Mouse (Mus musculus): ENCODE results near the gene Phlda3. TPM values are rescaled to one million over a fixed set of nuclear protein-coding genes. Genes with fewer than 3 reads are reported as not detected.

The Phlda3 gene
- polyA plus RNA-seq, 1 experiment, result 8.5 TPM

DNA sequence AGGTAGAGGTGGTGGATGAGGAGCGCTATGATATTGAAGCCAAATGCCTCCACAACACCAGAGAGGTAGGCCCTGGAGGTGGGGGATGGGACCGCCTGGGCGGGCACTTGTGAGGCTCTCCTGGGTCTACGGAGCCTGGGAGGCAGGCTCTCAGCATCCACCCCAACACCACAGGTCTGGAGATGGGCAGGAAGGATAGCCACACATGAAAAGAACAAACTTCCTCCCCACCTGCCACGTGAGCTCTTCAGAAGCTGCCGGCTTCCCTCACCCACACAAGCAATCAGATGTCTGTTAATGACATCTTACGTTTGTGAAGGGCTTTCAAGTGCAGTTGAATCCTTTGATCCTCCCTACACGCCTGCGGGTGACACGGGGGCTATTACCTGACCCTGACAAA is 41.6 kb downstream of the Phlda3 start:
- 0 out of 2 replicates have a peak, but pooled peaks cover 2% of the 10 kb centered on the region for H3K4me1 ChIP-seq (ENCODE audit: control insufficient read depth, insufficient read depth, low read length)
- no peak overlapping the region for H3K27ac ChIP-seq (ENCODE audit: insufficient read depth, low read depth, low read length)
- TF ChIP-seq CTCF (IDR thresholded peaks at IDR 0.05; ENCODE audit: low read depth, low read length), result no peak
- TF ChIP-seq POLR2A (IDR thresholded peaks at IDR 0.05; ENCODE audit: borderline replicate concordance, low read depth, low read length), result no peak
- no peak overlapping the region for H3K4me3 ChIP-seq (ENCODE audit: insufficient read depth, low read length)

GRCm38 (mm10) chr1:135810180-135810579 is 44.3 kb downstream of the Phlda3 start:
- TF ChIP-seq POLR2A (IDR thresholded peaks at IDR 0.05; ENCODE audit: borderline replicate concordance, low read depth, low read length), result no peak
- TF ChIP-seq CTCF (IDR thresholded peaks at IDR 0.05; ENCODE audit: low read depth, low read length), result no peak
- Histone ChIP-seq H3K27ac (ENCODE audit: insufficient read depth, low read depth, low read length) (no peak overlapping the region), H3K4me1 (ENCODE audit: control insufficient read depth, insufficient read depth, low read length) (peaks cover 5% of the 10 kb centered on the region; the same call in 1 of the 2 replicates), H3K4me3 (ENCODE audit: insufficient read depth, low read length) (no peak overlapping the region)

- no peak overlapping the region for H3K4me3 ChIP-seq (ENCODE audit: insufficient read depth, low read length)
- no peak overlapping the region for H3K27ac ChIP-seq (ENCODE audit: insufficient read depth, low read depth, low read length)
- H3K4me1 ChIP-seq (ENCODE audit: control insufficient read depth, insufficient read depth, low read length), result peaks cover 5% of the 10 kb centered on the region; the same call in 1 of the 2 replicates
- TF ChIP-seq POLR2A (IDR thresholded peaks at IDR 0.05; ENCODE audit: borderline replicate concordance, low read depth, low read length) (no peak), CTCF (IDR thresholded peaks at IDR 0.05; ENCODE audit: low read depth, low read length) (peak; percentile 72)
Measured at GRCm38 (mm10) chr1:135811016-135811646, 45.2 kb downstream of the Phlda3 start.

DNA sequence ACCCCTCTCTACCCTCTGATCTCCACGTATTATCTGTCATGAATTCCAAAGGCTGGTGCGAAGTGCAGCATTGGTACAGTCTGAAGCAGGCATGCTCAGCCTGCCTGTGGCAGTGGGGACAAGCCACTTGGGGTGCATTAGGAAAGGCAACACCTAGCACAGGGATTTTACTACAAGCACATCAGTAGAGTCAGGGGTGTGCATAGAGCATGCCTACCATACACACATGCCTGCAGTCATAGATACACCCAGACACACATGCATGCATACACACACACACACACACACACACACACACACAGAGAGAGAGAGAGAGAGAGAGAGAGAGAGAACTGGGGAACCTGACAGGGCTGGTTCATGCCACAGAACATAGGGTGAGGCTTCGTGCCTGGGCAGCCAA is 46.3 kb downstream of the Phlda3 start:
- no peak overlapping the region for H3K27ac ChIP-seq (ENCODE audit: insufficient read depth, low read depth, low read length)
- H3K4me1 ChIP-seq (ENCODE audit: control insufficient read depth, insufficient read depth, low read length), result peaks cover 5% of the 10 kb centered on the region; the same call in 1 of the 2 replicates
- no peak for TF ChIP-seq POLR2A (IDR thresholded peaks at IDR 0.05; ENCODE audit: borderline replicate concordance, low read depth, low read length)
- no peak for TF ChIP-seq CTCF (IDR thresholded peaks at IDR 0.05; ENCODE audit: low read depth, low read length)
- H3K4me3 ChIP-seq (ENCODE audit: insufficient read depth, low read length), result no peak overlapping the region

DNA sequence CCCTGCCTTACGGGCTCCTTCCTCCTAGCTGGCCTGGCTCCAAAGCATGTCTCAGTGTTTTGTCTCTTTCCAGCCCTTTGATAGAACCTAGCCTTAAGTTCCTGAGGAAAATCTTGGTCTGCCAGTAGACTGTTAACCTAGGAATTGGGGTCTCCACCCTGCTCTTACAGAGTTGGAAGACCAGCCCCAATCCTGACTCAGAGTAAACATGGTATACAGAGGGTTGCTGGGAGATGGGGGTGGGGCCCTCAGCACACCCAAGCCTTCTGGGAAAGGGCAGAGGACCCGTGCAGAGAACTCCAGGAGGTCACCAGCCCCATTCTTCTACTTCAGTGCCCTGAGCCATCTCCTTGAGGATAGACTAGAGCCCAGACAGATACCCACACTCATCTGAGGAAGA is 46.7 kb downstream of the Phlda3 start:
- TF ChIP-seq CTCF (IDR thresholded peaks at IDR 0.05; ENCODE audit: low read depth, low read length), result no peak
- no peak for TF ChIP-seq POLR2A (IDR thresholded peaks at IDR 0.05; ENCODE audit: borderline replicate concordance, low read depth, low read length)
- Histone ChIP-seq H3K27ac (ENCODE audit: insufficient read depth, low read depth, low read length) (no peak overlapping the region), H3K4me1 (ENCODE audit: control insufficient read depth, insufficient read depth, low read length) (peaks cover 5% of the 10 kb centered on the region; the same call in 1 of the 2 replicates), H3K4me3 (ENCODE audit: insufficient read depth, low read length) (no peak overlapping the region)

DNA sequence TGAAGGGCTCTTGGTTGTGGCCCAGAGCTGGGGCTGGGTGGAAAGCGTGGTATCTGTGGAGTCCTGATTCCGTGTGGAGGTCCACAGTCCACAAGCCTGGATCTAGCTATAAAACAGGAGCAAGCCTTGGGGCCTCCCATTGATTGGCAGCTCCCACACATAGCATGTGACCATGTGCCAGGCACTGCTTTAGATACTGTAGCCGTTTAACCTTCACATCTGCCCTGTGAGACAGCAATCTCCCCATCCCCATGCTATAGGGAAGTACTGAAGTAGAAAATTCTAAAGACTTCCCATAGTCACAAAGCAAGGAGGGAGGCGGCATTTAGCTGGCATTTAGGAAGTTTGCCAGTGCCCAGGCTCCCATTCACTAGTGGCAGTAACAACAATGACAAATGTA is 47.2 kb downstream of the Phlda3 start:
- Histone ChIP-seq H3K4me3 (ENCODE audit: insufficient read depth, low read length) (no peak overlapping the region), H3K4me1 (ENCODE audit: control insufficient read depth, insufficient read depth, low read length) (peaks cover 5% of the 10 kb centered on the region; the same call in 1 of the 2 replicates), H3K27ac (ENCODE audit: insufficient read depth, low read depth, low read length) (no peak overlapping the region)
- no peak for TF ChIP-seq CTCF (IDR thresholded peaks at IDR 0.05; ENCODE audit: low read depth, low read length)
- TF ChIP-seq POLR2A (IDR thresholded peaks at IDR 0.05; ENCODE audit: borderline replicate concordance, low read depth, low read length), result no peak

GRCm38 (mm10) chr1:135813687-135814395 is 47.9 kb downstream of the Phlda3 start:
- Histone ChIP-seq H3K4me3 (ENCODE audit: insufficient read depth, low read length) (no peak overlapping the region), H3K4me1 (ENCODE audit: control insufficient read depth, insufficient read depth, low read length) (peaks cover 5% of the 10 kb centered on the region; the same call in 1 of the 2 replicates), H3K27ac (ENCODE audit: insufficient read depth, low read depth, low read length) (no peak overlapping the region)
- no peak for TF ChIP-seq CTCF (IDR thresholded peaks at IDR 0.05; ENCODE audit: low read depth, low read length)
- no peak for TF ChIP-seq POLR2A (IDR thresholded peaks at IDR 0.05; ENCODE audit: borderline replicate concordance, low read depth, low read length)

GRCm38 (mm10) chr1:135814531-135814930 is 48.6 kb downstream of the Phlda3 start:
- H3K4me1 ChIP-seq (ENCODE audit: control insufficient read depth, insufficient read depth, low read length), result peaks cover 5% of the 10 kb centered on the region; the same call in 1 of the 2 replicates
- H3K4me3 ChIP-seq (ENCODE audit: insufficient read depth, low read length), result no peak overlapping the region
- no peak overlapping the region for H3K27ac ChIP-seq (ENCODE audit: insufficient read depth, low read depth, low read length)
- TF ChIP-seq CTCF (IDR thresholded peaks at IDR 0.05; ENCODE audit: low read depth, low read length) (no peak), POLR2A (IDR thresholded peaks at IDR 0.05; ENCODE audit: borderline replicate concordance, low read depth, low read length) (no peak)

DNA sequence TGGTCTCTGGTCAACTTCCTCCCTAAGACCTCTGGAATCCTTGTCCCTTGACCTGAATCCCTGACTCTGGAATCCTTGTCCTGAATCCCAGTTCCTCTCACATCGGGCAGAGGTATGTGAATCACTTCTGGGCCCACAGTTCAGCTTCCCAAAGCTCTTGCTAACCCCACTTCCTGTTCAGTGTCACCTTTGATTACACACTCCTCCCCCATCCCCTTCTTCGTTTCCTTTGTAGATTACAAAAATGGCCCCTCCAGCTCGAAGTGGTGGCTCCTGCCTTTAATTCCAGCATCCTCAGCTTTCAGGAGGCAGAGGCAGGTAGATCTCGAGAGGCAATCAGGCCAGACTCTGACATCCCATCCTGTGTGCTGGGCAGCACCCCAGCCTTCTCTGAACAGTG is 51.7 kb downstream of the Phlda3 start:
- H3K27ac ChIP-seq (ENCODE audit: insufficient read depth, low read depth, low read length), result no peak overlapping the region
- peaks cover 3% of the 10 kb centered on the region; the same call in 1 of the 2 replicates for H3K4me1 ChIP-seq (ENCODE audit: control insufficient read depth, insufficient read depth, low read length)
- no peak overlapping the region for H3K4me3 ChIP-seq (ENCODE audit: insufficient read depth, low read length)
- TF ChIP-seq CTCF (IDR thresholded peaks at IDR 0.05; ENCODE audit: low read depth, low read length) (no peak), POLR2A (IDR thresholded peaks at IDR 0.05; ENCODE audit: borderline replicate concordance, low read depth, low read length) (no peak)

- Histone ChIP-seq H3K27ac (ENCODE audit: insufficient read depth, low read depth, low read length) (no peak within 1 kb of the TSS), H3K4me1 (ENCODE audit: control insufficient read depth, insufficient read depth, low read length) (peaks cover 2% of the 10 kb centered on the region; the same call in 1 of the 2 replicates), H3K4me3 (ENCODE audit: insufficient read depth, low read length) (no peak within 1 kb of the TSS)
- TF ChIP-seq CTCF (IDR thresholded peaks at IDR 0.05; ENCODE audit: low read depth, low read length) (no peak), POLR2A (IDR thresholded peaks at IDR 0.05; ENCODE audit: borderline replicate concordance, low read depth, low read length) (no peak)
Measured at GRCm38 (mm10) chr1:135818481-135819086, 52.7 kb downstream of the Phlda3 start, which contains the start of gene Lad1. Gene Lad1 (plus strand): TSS chr1:135818598.

Other genes starting within 250 kb of the Phlda3 start
- 80.6 and 81.3 TPM in 2 replicates for gene Nav1, start 158.8 kb upstream of the Phlda3 start, polyA plus RNA-seq (2012; ENCODE audit: insufficient read depth, insufficient read length, missing spikeins)
- gene Csrp1, start 46.1 kb upstream of the Phlda3 start, polyA plus RNA-seq (2012; ENCODE audit: insufficient read depth, insufficient read length, missing spikeins), result 70.9 and 80.8 TPM in 2 replicates
- not detected in 2 replicates for gene Tnni1, start 13.3 kb downstream of the Phlda3 start, polyA plus RNA-seq (2012; ENCODE audit: insufficient read depth, insufficient read length, missing spikeins)
- 0.53 TPM in 1 of 2 replicates, not detected in the other for gene Lad1, start 52.5 kb downstream of the Phlda3 start, polyA plus RNA-seq (2012; ENCODE audit: insufficient read depth, insufficient read length, missing spikeins)
- gene Tnnt2, start 70.2 kb downstream of the Phlda3 start, polyA plus RNA-seq (2012; ENCODE audit: insufficient read depth, insufficient read length, missing spikeins), result not detected in 2 replicates
- not detected in 2 replicates for gene Pkp1, start 153.1 kb downstream of the Phlda3 start, polyA plus RNA-seq (2012; ENCODE audit: insufficient read depth, insufficient read length, missing spikeins)
- not detected in 2 replicates for gene Igfn1, start 240.2 kb downstream of the Phlda3 start, polyA plus RNA-seq (2012; ENCODE audit: insufficient read depth, insufficient read length, missing spikeins)
- 18.2 and 19.9 TPM in 2 replicates for gene Tmem9, start 242.0 kb downstream of the Phlda3 start, polyA plus RNA-seq (2012; ENCODE audit: insufficient read depth, insufficient read length, missing spikeins)